Mouse (Mus musculus) spleen, postnatal 10 days (tissue): Measurements from ENCODE around the gene Hoxb4.

ENCODE experiments used
- DNase-seq, 2 experiments: peaks; one replicate each; pipeline ENCODE4 v3.0.0; 2021 to 2022; ENCODE audit warnings: low spot score in 2 of 2

Gene Hoxb4

DNA sequence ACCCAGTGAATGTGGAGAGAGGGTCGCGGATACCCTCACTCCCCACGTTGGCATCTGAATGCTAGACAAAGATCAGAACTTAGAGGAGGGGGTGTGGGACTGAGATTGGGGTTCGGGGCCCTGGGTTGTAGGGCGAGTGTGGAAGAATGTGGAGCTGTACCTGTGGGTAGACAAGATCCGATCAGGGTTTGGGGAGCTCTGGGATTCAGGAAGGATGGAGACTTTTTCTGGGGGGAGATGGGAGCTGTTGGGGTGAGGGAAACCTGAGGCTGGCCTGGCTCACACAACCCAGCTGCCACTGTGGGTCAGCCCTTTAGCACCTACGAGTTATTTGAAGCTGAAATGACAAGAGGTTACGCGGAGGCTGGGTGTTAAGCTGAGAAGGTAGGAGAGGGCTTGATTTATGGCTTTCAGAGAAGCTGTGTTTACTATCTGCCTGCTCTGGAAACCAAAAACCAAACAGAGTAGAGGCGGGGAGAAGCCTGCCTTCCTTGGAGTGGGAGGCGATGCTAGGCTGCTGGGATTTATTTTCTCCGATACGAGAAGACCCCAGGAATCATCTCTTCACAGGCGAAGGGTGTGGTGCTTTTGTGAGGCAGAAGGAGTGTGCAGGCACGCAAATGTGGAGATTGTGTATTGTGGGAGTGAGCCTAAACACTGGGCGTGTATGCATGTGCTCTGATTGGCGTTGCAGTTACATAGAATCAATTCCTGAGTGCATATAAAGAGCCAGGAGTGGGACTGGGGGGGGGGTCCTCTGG lies 15.4 kb downstream of the Hoxb4 start:
- DNase-seq, result no peak

DNA sequence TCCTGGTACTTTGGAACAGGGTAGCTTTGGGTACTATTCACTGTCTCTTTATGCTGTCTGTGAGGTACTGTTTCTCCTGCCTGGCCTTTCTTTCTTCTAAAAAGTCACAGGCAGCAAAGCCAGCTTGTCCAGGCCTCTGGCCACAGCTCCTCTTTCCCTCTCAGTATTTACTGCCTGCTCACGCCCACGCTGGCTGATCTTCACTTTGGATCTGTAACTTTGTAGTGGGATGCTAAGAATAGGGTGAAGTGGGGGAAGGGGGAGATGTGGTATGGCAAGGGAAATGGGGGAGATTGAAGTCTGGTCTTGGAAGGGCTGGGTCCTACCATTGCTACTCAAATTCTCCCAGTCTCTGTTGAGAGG lies 15.9 kb downstream of the Hoxb4 start:
- no peak for DNase-seq

DNA sequence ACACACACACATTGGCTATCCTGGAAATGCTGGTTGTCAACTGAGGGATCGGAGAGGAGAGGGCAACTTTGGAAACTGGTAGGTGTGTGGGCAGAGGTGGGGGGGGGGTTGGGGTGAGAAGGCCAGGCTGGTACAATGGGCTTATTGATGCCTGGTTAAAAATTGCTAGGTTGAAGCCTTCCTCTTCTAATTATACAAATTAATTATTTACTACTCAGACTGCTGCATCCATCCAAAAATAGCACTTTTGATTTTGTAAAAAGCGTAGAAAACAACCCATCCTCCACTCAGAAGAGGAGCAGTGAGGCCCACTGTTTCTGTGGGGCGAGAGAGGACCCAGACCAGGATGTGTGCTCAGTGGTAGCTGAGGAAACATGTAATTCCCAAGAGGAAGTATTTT lies 16.9 kb downstream of the Hoxb4 start:
- no peak for DNase-seq

DNA sequence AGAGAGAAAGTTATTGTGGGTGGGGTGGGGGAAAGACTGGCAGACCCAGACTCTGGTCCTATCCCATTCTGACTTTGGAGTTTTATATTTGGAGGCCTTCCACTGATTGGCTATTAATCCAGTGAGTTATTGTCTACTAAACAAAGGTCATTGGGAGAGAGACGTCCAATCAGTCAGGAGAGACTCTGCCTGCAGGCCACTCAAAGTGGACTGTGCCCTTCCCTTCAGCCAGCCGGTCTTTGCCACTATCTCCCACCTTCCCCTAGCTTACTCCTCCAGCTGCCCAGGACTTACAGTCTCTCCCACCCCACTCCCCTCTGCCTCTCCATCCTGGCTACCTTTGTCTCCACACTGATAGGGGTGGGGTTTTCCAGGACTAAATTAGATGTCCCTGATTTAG lies 18.5 kb downstream of the Hoxb4 start:
- no peak for DNase-seq

DNA sequence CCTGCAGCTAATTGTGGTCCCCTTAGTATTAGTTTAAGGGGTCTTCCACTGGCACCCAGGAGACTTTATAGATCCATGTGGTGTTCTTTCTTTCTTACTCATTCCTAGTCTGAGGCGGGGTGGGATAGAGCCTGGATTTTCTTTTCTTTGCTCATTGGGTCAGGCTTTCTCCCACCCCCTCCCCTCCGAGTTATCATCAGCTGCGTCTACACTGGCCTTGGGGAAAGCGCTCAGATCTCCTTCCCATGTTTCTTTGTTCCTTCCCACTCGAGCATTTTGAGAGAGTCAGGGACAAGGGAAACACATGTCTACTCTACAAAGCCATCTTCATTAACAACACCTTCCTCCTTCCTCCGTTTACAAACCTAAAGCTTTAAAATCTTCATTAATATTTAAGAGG lies 19.0 kb downstream of the Hoxb4 start:
- no peak for DNase-seq

DNA sequence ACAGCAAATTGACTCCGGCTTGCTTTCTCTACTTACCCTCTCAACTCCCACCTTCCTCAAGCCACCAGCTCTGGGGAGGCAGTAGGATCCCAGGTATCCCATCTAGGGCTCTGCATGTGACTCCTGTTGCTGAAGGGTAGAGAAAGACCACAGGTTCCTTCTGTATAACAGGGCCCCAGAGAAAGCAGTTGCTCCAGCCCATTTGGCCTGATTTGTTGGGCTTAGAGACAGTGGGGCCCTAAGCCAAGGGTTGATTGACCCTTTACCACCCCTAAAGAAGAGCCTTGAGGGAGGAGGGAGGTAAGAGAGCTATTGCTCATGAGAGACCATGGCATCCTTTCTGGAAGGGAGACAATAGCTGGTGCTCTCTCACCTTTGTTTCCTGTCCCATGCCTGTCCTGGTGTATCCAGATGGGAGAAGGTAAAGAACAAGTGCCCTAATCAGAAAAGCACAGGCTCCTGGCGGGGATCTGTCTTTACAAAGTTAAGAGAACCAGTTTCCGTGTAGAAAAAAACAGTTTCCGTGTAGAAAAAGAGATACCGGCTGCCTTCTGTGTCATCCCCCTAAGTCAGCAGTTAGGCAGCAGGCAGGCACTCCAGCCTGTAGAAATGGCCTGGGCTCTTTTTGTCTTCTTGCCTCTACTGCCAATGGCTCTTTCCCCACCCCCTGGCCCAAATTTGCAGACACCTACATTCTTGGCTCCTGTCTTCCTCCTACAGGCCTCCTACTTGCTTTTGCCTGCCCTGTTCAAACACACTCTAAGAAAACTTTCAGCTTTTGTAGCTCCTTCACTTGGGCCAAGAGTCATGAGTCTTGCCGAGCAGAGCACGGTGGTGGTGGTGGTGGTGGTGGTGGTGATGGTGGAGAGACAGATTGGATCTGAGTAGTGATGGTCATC lies 21.1 kb downstream of the Hoxb4 start:
- DNase-seq, result no peak

DNA sequence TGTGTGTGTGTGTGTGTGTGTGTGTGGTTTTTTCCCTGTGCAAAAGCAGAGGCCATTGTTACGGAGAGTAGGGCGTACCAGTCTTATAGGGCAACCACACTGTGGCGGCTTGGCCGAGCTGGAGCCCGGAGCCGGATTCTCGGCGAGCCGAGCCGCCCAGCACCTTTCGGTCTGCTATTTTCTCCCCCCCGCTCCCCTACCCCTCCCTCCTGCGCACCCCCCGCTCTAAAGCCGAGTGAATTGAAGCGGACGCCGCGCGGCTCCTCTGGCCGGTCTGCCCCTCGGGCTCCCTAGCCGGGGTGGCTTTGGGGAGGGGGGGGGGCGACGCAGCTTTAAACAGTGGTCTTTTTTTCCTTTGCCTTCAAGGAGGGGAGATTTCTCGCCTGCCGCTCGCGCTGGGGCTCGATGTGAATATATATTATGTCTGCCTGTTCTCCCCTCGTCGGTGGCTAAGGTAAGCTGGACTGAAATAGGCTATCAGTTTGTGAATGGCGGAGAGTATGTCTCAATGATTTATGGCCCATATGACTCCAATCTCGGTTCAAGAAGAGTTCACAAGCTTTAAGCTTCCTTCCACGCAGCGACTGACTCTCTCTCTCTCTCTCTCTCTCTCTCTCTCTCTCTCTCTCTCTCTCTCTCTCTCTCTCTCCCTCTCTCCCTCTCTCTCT lies 22.8 kb downstream of the Hoxb4 start:
- DNase-seq, result no peak

DNA sequence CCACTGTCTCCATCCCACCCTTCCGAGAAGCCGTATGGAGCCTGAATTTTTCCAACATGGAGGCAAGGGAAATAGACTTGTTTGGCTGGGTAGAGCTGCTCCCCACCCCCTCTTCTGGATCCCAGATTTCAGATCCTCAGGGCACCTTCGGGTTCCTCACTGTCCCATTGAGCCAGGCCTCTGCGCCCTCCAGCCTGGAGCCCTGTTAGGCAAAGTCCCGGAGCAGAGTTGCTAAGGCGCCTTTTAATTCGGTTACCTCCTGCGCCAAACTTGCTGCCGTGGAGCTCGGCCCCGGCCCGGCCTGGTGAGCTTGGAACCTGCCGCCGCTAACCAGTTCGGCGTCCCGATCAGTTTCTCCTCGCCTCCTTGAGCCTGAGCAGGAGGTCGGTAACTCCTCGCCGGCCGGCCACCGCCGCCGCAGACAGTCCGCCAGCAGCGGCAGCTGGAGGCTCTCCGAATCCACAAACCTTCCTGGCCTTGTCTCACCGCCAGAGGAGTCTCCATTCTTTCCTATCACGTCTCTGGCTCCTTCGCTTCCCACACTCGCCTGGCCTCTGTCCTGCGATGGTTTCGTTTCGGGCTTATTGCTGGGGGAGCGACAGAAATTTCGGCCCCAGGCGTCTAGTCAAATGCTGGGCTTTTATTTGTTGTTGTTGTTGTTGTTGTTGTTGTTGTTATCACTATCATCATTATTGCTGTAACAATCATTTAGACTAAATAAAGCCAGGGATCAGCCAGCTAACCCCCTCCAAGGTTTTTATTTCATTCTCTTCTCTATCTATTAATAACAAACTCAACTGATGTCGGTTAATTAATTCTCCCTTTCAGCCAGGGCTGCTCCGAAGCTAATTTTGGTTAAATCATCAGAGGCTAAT lies 23.9 kb downstream of the Hoxb4 start:
- no peak for DNase-seq

DNA sequence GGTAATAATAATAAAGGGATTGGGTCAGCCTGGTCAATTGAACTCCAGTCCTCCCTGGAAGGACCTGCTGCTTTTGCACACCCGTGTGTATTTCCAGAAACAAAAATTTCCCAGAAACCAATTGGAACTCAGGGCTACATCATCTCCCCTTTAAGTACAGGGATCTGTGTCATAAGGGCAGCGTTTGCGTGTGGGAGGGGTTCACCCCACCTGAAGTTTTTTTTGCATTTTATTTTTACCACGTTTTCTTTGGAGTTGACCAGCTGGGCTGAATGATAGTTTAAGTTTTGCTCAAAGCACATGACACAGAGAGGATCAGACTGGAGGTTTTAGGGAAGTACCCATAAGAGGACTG lies 24.5 kb downstream of the Hoxb4 start:
- no peak for DNase-seq

DNA sequence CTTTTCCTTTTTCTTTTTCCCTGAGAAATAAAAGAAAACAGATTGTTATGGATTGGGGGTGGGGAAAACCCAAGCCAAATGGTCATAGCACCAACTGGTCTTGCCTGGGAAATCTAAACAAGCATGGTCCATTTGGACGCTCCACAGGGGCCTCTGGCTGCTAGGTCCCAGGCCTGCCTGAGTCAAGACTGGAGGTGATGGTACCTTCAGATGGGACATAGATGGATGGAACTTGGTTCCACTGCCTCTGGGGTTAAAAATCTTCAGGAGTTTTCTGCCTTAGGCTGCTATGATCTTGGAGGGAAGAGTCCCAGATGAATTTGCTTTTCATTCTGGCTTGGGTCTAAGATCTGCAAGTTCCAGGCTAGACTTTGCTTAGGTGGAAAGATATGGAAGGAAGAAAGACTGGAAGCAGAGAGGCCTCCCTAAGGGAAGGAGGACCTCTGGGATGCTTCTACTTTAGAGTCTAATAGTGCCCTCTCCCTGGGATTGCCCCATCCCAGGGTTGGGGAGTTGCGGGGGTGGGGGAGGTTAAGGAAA lies 25.2 kb downstream of the Hoxb4 start:
- DNase-seq, result no peak

DNA sequence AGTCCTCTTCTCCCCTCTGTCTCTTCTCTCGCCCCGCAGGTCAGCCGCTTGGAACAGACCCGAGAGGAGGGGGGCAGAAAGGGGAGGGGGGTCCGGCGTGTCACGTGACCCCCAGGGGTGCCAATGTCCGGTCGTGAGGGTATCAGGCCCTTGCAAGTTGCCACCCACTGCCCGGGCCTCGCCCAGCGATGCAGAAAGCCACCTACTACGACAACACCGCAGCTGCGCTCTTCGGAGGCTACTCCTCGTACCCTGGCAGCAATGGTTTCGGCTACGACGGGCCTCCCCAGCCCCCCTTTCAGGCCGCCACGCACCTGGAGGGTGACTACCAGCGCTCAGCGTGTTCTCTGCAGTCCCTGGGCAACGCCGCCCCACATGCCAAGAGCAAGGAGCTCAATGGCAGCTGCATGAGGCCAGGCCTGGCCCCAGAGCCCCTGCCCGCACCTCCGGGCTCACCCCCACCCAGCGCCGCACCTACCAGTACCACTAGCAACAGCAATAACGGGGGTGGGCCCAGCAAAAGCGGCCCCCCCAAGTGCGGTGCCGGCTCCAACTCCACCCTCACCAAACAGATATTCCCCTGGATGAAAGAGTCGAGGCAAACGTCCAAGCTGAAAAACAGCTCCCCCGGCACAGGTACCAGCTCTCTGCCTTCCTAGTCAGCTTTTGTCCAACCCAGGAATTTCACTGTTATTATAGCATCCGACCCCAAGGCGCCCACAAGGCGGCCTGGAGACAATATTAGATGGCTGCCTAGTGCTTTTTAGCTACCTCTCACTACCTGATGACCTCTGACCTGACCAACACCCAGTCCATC lies 26.2 kb downstream of the Hoxb4 start:
- no peak for DNase-seq

DNA sequence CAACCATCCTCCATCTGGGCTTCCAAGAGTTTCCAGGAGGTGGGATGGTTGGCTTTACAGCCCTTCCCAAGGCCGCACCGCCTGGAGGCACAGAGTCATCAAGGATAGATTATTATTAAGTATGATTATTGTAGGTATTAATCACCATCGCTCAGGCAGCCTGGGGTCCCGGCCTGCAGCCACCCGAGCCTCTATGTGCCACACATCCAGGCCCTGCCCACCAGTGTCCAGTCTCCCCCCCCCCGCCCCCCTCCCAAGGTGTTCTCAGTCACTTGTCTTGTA lies 26.8 kb downstream of the Hoxb4 start:
- no peak for DNase-seq

DNA sequence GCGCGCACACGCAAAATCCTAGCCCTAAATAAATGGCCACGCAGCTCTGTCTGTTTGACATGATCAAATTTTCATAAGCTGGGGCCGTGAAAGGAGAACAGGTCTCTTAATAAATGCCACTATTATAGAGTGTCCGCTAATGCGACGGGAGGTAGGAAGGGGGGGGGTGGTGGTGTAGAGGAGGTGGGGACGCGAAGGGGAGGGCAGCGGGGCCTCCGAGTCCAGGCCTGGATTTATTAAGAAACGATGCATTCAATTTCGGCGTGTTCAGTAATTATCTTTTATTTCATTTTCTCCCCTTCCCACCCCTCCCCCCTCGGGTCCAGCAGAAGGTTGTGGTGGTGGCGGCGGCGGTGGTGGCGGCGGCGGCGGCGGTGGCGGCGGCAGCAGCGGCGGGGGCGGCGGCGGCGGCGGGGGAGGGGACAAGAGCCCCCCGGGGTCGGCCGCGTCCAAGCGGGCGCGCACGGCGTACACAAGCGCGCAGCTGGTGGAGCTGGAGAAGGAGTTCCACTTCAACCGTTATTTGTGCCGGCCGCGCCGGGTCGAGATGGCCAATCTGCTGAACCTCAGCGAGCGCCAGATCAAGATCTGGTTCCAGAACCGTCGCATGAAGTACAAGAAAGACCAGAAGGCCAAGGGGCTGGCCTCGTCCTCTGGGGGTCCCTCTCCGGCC lies 27.3 kb downstream of the Hoxb4 start:
- DNase-seq, result no peak

DNA sequence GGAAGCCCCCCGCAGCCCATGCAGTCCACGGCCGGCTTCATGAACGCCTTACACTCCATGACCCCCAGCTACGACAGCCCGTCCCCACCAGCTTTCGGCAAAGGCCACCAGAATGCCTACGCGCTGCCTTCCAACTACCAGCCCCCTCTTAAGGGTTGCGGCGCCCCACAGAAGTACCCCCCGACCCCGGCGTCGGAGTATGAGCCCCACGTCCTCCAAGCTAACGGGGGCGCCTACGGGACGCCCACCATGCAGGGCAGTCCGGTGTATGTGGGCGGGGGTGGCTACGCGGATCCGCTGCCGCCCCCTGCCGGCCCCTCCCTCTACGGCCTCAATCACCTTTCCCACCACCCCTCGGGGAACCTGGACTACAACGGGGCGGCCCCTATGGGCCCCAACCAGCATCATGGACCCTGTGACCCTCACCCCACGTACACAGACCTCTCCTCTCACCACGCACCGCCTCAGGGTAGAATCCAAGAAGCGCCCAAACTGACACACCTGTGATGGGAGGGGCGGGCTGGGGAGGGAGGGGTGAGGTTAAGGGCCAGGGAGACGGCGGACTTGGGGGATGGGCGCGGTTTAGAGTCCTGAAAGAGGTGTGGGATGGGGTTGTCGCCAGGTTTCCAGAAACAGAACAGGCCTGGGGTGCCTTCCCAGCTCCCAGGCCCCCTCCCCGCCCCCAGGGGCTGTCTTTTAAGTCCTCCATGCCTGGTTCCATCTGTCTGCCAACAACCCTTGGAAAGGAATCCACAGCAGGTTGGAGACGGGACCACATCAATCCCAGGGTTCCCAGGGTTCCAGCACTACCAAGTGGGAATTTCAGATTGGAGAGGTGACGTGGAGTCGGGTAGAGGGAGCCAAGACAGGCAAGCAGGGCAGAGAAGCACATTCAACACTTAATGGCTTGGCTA lies 28.1 kb downstream of the Hoxb4 start:
- DNase-seq, result no peak

DNA sequence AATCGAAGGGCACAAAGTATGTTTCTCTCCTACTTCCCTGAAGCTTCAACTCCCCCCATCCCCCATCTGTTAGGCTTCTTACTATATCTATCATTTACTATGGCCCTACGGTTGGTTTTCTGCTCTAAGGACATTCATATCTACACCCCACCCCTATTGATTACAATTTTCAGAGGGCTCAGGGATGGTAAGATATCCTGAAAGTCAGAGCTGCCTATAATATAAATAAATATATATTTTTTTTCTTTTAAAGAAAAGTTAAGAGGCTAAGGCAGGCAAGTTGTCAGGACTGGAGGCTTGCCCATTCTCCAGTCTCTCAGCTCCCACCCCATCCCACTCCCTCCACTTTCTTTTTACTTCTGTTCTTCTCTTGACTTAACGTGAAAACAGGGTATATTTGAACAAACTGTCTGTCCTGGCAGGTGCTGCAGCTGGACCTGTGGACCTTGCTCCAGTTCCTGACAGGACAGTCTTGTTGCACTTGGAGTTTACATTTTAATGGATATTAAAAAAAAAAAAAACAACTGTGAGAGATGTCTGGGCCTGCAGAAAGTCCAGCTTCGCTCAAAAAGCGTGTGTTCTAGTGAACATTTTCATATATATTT lies 29.0 kb downstream of the Hoxb4 start:
- DNase-seq, result no peak

DNA sequence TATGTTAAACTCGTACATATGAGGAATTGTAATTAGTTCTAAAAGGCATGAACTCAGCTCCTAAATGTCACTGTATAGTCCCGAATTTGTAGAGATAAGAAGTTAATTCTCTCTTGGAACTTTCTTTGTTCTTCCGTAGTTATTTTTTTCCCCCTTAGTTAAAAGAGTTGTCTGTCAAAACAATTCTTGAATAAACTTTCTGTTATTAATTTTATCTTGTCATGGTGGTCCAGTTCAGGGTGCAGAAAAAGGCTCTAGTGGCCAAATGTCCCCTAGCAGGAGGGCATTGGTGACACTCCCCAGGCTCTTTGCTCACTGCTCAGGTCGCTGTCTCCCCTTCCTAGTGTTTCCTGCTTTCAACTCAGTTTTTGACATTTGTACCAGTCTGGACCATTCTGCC lies 29.6 kb downstream of the Hoxb4 start:
- no peak for DNase-seq

DNA sequence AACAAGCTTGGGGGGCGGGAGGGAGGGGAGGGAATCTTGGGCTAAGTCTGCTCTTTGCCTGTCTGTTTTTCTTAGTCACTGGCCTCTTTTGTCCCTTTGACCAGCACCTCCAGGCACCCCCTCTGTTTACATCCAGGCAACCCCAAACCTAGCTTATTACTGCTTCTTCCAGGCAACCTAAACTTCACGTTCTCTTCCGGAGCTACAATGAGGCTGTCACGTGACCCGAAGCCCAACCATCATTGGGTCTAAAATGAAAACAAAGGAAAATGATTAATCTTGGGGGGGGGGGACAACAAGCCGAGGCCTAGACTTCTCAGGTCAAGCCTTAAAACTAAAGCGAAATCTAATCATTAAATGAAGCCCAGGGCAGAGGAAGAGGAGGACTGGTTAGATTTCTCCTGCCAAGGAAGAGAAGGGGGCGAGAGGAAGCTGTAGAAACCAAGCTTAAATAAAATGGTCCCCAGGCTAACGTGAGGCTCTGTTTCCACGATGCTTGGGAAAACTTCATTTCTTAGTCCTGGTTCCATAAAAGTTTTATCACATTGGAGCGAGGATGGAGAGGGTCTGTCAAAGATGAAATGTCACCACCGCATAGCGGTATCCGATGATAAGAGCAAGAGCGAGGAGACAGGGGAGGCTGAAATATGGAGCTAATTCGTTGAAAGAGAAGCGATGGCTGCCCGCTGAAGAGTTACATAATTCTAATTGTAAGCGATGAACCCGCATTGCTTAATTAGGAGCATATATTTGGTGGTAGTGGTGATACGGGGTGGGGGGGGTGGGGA lies 30.3 kb downstream of the Hoxb4 start:
- no peak for DNase-seq

DNA sequence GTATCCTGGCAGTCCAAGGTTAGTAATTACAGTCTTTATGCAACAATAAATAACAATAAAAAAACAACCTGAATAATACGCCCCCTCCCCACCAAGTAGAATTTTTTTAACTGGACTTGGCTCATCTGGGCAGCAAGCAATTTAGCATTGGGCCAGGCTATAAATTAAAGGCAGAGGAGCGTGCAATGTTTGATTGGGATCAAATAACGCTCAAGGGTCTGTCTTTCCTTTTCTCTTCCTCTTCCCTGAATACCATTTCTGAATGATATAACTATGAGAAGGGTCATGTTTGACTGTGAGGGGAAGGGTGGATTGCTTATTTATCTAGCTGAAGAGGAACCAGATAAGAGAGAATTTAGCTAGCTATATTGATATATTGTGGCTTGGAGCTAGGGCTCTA lies 30.9 kb downstream of the Hoxb4 start:
- no peak for DNase-seq
